Mouse (Mus musculus): ENCODE results near the gene Timm10b. TPM values are rescaled to one million over a fixed set of nuclear protein-coding genes. Genes with fewer than 3 reads are reported as not detected.

The Timm10b gene
- total RNA-seq, 2 experiments from 2014 or later: 58.3 to 59.7 TPM

DNA sequence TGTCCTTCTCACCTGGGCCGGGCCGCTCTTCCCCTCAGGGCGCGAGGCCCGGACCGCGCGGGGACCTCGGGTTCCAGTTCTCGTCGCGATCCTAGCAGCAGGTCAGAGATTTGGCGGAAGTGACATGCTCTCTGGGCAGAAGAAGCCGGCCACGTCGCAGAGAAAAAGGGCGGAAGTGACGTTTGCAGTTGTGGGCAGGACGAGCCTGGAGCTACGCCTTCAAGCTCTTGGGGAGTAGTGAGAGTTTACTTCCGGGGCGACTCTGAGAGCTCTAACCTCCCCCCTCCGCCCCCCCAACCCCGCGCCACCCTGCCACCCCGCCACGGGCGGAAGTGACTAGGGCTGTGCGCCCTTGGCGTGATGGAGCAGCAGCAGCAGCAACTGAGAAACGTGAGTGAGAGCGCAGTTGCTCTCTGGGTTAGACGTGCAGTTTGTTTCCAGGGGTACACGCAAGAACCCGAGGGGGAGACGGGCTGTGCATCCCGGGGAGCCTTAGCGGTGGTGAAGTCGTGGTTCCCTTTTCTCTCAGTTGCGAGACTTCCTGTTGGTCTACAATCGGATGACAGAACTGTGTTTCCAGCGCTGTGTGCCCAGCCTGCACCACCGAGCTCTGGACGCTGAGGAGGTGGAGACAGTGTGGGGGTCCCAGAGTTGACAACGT lies 507 bp downstream of the Timm10b start, which contains the start of the genes Arfip2 and Gm45799:
Arfip2 (minus strand) TSS at position 184 of the 661 bp plus-strand sequence.
Gm45799 (plus strand) TSS at position 320 of the 661 bp plus-strand sequence.
- DNase-seq (ENCODE audit: low spot score): peak; percentile 99

DNA sequence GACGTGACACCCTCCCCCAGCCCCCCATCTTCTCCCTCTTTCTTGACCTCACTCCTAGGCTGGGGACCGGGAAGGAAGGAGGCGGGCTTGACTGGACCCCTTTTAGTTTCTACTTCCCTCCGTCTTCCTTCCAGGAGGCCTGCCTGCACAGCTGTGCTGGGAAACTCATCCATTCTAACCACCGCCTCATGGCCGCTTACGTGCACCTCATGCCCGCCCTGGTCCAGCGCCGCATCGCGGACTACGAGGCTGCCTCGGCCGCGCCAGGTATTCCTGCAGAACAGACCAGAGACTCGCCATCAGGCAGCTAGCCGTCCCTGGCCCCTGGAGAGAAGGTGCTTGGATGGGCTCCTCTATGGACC lies 1.0 kb downstream of the Timm10b start:
- DNase-seq (ENCODE audit: low spot score): no peak

DNA sequence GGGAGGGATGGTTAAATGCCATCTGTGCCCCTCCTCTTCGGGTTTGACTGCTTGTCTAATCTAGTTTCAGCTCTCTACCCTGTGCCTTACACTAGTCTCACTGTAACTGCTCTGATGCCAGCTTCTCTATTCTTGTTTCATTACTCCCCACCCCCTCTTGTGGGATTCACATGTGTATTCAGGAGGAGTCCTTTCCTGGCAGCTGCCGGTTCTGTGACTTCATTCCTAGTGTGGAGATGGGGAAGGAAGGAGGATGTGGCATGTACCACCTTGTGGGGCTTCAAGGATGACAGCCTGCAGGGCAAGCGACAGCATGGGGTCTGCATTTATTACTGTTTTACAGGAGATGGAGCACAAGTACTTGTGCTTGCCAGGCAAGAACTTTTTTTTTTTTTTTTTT lies 2.1 kb downstream of the Timm10b start:
- DNase-seq (ENCODE audit: low spot score): no peak

- DNase-seq (ENCODE audit: low spot score): peak; percentile 79
These were observed 11.0 kb downstream of the Timm10b start, which contains the start of gene Dnhd1 for GRCm38 (mm10) chr7:105650639-105651435. Gene Dnhd1 (plus strand): TSS chr7:105650827.

DNA sequence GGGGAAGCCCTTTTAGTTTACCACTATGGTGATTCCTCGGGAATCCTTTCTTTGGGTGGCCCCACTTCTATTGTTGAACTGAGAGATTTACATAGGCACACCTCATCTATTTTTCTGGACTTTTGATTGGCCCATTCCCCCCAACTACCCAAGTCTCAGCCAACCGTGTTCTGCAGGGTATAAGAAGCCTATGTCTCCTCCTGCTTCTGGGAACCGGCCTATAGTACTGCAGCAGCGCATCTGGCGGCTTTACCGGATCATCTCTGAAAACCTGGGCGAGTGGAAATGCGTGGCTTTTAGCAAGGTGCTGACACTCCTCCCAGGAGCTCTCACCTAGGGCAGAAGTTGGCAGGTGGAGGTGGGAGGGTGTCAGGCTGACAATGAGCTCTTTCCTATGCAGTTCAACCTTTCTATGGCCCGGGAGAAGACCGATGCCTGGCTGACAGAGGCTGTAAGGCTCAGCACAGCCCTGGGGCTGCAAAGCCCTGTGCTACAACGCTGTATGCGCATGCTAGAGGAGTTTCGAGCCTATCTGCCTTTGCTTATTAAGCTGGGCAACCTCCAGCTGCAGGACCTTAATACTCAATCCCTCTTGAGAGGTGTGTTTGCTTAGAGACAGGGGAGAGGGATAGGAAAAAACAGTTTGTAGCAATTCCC lies 45.8 kb downstream of the Timm10b start:
- no peak for DNase-seq (ENCODE audit: low spot score)

DNA sequence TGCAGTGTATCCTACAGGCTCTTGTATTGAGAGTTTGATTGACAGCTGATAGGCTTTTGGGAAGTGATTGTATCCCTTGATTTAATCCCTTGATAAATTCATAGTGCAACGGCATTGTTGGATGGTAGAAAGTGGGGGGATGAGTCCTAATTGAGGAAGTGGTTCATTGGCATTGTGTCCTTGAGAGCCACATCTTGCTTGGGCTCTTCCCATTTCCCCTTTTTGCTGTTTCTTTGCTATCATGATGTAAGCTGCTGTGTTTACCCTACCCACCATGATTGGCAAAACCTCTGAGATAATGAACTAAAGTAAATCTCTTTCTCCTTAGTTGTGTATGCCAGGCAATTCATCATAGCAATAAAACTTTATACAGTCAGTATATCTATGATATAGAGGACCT lies 51.0 kb downstream of the Timm10b start:
- no peak for DNase-seq (ENCODE audit: low spot score)

Other genes starting within 250 kb of the Timm10b start
- gene Fam160a2, start 240.0 kb upstream of the Timm10b start, total RNA-seq (2021): 10 to 100 TPM; 11.0 to 12.2 TPM
- gene Cnga4, start 235.5 kb upstream of the Timm10b start, total RNA-seq (2021): not detected
- gene Cckbr, start 214.3 kb upstream of the Timm10b start, total RNA-seq (2021): not detected
- 10 to 100 TPM in 1 of 2 experiments, 1 to 10 TPM in 1; 9.1 to 13.0 TPM for gene Cavin3, start 157.8 kb upstream of the Timm10b start, total RNA-seq (2021)
- gene Smpd1, start 85.7 kb upstream of the Timm10b start, total RNA-seq (2021): 10 to 100 TPM; 49.7 to 53.4 TPM
- gene Apbb1, start 58.4 kb upstream of the Timm10b start, total RNA-seq (2021): 1 to 10 TPM; 7.4 to 7.5 TPM
- 1 to 10 TPM in 1 of 2 experiments, not detected in 1; 1.6 TPM for gene Hpx, start 39.9 kb upstream of the Timm10b start, total RNA-seq (2021)
- 10 to 100 TPM; 12.6 to 13.8 TPM for gene Trim3, start 6.5 kb upstream of the Timm10b start, total RNA-seq (2021)
- 1 to 10 TPM; 5.3 to 7.4 TPM for gene Arfip2, start 360 bp downstream of the Timm10b start, total RNA-seq (2021)
- under 1 TPM; 0.57 to 0.98 TPM for gene Gm45799, start 496 bp downstream of the Timm10b start, total RNA-seq (2021)
- gene Dnhd1, start 10.8 kb downstream of the Timm10b start, total RNA-seq (2021): under 1 TPM; 0.14 to 0.33 TPM
- 10 to 100 TPM; 38.4 to 44.4 TPM for gene Ilk, start 96.5 kb downstream of the Timm10b start, total RNA-seq (2021)
- gene Rrp8, start 97.3 kb downstream of the Timm10b start, total RNA-seq (2021): 10 to 100 TPM in 1 of 2 experiments, 1 to 10 TPM in 1; 10.0 to 10.5 TPM
- gene Taf10, start 104.3 kb downstream of the Timm10b start, total RNA-seq (2021): 10 to 100 TPM; 89.8 to 98.3 TPM
- 10 to 100 TPM; 41.7 to 52.2 TPM for gene Tpp1, start 112.2 kb downstream of the Timm10b start, total RNA-seq (2021)
- gene Dchs1, start 147.6 kb downstream of the Timm10b start, total RNA-seq (2021): 1 to 10 TPM; 2.1 to 3.7 TPM
- gene Mrpl17, start 171.0 kb downstream of the Timm10b start, total RNA-seq (2021): 100 to 1,000 TPM; 103 to 104 TPM